Mouse (Mus musculus) embryonic facial prominence, embryonic 10.5 days (tissue): ENCODE measurements around the gene Ptprn2. TPM values are rescaled to one million over a fixed set of nuclear protein-coding genes. Genes with fewer than 3 reads are reported as not detected.

ENCODE experiments used
- DNase-seq: peaks from one replicate; pipeline ENCODE4 v3.0.0-alpha.2; 2017; ENCODE audit warnings: low spot score
- H3K27ac ChIP-seq: fragments of 300-500 bp; sonication (generic); replicated peaks from 2 replicates; pipeline ENCODE4 v1.5.1; 2016; ENCODE audit warnings: mild to moderate bottlenecking
- H3K27me3 ChIP-seq: fragments of 300-500 bp; sonication (generic); replicated peaks from 2 replicates; pipeline ENCODE4 v1.6.1; 2016; ENCODE audit warnings: low read depth, mild to moderate bottlenecking; ENCODE audit not compliant: poor library complexity, severe bottlenecking
- H3K36me3 ChIP-seq: fragments of 300-500 bp; sonication (generic); replicated peaks from 2 replicates; pipeline ENCODE4 v1.6.1; 2016; ENCODE audit warnings: mild to moderate bottlenecking, moderate library complexity
- H3K4me1 ChIP-seq: fragments of 300-500 bp; sonication (generic); 2 replicates; pipeline ENCODE4 v1.6.1; 2016
- H3K4me3 ChIP-seq: fragments of 300-500 bp; sonication (generic); 2 replicates; pipeline ENCODE4 v1.5.1; 2016; ENCODE audit warnings: mild to moderate bottlenecking, moderate library complexity
- H3K9me3 ChIP-seq: fragments of 300-500 bp; sonication (generic); 2 replicates; pipeline ENCODE4 v1.6.1; 2016; ENCODE audit warnings: mild to moderate bottlenecking
- WGBS: fragments of 180-500 bp; shearing (Covaris S2); methylation state at CpG from one replicate; pipeline ENCODE4 v1.1.7; 2016; 5-methylcytosine and 5-hydroxymethylcytosine counted together
- polyA plus RNA-seq: library from polyadenylated mRNA; unstranded; fragments of >200 nt; fragmentation: Nextera tagmentation; extraction: Ambion mirVana; gene quantifications from 2 replicates; pipeline ENCODE4 v1.2.1, GENCODE M21; 2016

Ptprn2 gene
- polyA plus RNA-seq, 1 experiment from 2014 or later = 1.4 TPM

DNA sequence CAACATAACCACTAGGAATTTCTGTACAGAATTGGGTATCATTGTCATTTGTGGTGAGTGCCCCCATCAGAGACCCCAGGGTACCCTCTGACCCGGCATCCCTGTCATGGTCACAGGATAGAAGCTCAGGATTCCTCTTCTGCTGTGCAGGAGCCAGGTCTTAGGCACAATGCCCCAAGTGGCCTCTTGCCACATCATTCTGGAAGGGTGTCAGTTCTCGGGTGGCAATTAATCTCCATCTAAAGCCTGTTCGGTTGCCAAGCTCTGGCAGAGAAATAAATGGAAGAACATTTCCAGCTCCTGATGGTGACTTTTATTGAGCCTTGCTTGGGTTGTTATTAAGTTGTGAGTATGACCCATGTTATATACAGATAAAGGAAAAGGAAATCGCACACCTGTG lies 655.4 kb downstream of the Ptprn2 start:
- Histone ChIP-seq H3K4me3 (no peak overlapping the region), H3K36me3 (peaks cover 8% of the 10 kb centered on the region; the same call in 1 of the 2 replicates), H3K27ac (no peak overlapping the region), H3K4me1 (no peaks in the 10 kb centered on the region), H3K27me3 (no peaks in the 10 kb centered on the region), H3K9me3 (no peaks in the 10 kb centered on the region)
- no peak for DNase-seq
- WGBS = 87% methylated on average over 4 of the region's 4 CpGs

DNA sequence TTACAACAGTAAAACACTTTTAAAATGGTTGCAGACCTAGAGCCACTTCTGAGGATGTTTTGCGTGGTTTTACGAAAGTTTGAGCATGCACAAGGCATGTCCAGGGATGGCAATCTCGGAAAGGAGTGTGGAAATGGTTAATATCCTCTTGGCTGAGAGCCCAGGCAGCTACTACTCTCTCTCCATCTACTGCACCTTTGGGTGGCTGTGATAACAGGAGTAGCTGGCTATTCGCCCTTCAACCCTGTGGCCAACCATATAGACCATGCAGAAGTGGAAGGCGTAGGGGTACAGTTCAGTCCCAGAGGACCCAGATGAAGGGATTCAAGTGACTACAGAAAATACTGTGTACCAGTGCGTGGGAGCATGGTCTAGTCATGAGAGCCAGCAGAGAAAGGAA lies 655.9 kb downstream of the Ptprn2 start:
- Histone ChIP-seq H3K36me3 (peaks cover 8% of the 10 kb centered on the region; the same call in 1 of the 2 replicates), H3K27ac (no peak overlapping the region)

GRCm38 (mm10) chr12:117149176-117149575 lies 663.7 kb downstream of the Ptprn2 start:
- Histone ChIP-seq H3K4me3 (peak overlapping the region; percentile 77; the same call in 1 of the 2 replicates), H3K36me3 (peaks cover 6% of the 10 kb centered on the region; the same call in 1 of the 2 replicates), H3K27ac (no peak overlapping the region), H3K4me1 (peaks cover 42% of the 10 kb centered on the region), H3K27me3 (peaks cover 51% of the 10 kb centered on the region), H3K9me3 (no peaks in the 10 kb centered on the region)
- DNase-seq = peak; percentile 21
- WGBS = 9% methylated on average over 7 of the region's 7 CpGs

More for the DNA sequence above, 655.9 kb downstream of the Ptprn2 start:
- no peaks in the 10 kb centered on the region for H3K9me3 ChIP-seq
- no peak overlapping the region for H3K4me3 ChIP-seq
- no peaks in the 10 kb centered on the region for H3K27me3 ChIP-seq
- DNase-seq = no peak
- H3K4me1 ChIP-seq = no peaks in the 10 kb centered on the region
- WGBS = 91% methylated on average over 6 of the region's 6 CpGs

DNA sequence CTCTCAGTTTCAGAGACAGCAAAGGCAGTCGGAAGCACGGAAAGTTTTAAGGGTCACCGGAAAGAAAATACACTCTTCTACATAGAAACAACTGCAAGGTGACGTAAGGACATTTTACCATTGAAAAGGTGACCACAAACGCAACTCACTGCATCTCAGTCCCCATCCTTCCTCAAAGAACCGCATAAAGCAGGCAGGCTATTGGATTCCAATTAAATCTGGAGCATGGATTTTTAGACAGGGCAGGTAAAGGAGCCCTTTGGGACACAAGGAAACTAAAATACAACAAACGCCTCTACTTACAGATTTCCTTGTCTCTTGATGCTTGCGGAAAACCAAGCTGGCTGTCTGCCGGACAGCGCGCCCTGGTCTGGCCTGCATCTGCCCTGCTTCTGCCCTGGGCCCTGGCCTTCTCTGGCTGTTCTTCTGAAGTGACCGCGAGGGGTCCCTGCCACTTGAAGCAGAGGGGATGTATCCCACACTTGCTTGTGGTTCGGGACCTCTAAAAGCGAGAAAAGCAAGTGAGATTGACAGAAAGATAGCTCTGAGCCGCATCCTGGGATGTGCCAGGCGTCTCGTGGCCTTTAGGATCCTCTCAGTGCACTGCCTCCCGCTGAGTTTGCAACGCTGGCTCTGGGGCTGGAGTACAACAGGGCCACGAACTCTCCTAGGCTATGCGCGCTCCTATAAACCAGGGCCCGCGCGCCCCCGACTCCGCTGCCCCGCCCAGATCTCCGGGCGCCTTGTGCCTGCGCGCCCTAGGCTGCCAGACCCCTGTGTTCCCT lies 665.3 kb downstream of the Ptprn2 start:
- Histone ChIP-seq H3K27ac (peak overlapping the region; percentile 89), H3K4me1 (peaks cover 58% of the 10 kb centered on the region)
- 4% methylated on average over 33 of the region's 33 CpGs for WGBS

GRCm38 (mm10) chr12:117151611-117152010 lies 666.1 kb downstream of the Ptprn2 start:
- Histone ChIP-seq H3K27me3 (peaks cover 75% of the 10 kb centered on the region), H3K27ac (peak overlapping the region; percentile 89), H3K9me3 (no peaks in the 10 kb centered on the region), H3K36me3 (no peaks in the 10 kb centered on the region), H3K4me1 (peaks cover 63% of the 10 kb centered on the region), H3K4me3 (peak overlapping the region; percentile 77)
- DNase-seq = peak; percentile 51
- 4% methylated on average over 7 of the region's 7 CpGs for WGBS

More for the DNA sequence above, 665.3 kb downstream of the Ptprn2 start:
- peak; percentile 67 for DNase-seq
- H3K27me3 ChIP-seq = peaks cover 67% of the 10 kb centered on the region
- H3K36me3 ChIP-seq = peaks cover 1% of the 10 kb centered on the region; the same call in 1 of the 2 replicates
- H3K9me3 ChIP-seq = no peaks in the 10 kb centered on the region
- peak overlapping the region; percentile 77 for H3K4me3 ChIP-seq

DNA sequence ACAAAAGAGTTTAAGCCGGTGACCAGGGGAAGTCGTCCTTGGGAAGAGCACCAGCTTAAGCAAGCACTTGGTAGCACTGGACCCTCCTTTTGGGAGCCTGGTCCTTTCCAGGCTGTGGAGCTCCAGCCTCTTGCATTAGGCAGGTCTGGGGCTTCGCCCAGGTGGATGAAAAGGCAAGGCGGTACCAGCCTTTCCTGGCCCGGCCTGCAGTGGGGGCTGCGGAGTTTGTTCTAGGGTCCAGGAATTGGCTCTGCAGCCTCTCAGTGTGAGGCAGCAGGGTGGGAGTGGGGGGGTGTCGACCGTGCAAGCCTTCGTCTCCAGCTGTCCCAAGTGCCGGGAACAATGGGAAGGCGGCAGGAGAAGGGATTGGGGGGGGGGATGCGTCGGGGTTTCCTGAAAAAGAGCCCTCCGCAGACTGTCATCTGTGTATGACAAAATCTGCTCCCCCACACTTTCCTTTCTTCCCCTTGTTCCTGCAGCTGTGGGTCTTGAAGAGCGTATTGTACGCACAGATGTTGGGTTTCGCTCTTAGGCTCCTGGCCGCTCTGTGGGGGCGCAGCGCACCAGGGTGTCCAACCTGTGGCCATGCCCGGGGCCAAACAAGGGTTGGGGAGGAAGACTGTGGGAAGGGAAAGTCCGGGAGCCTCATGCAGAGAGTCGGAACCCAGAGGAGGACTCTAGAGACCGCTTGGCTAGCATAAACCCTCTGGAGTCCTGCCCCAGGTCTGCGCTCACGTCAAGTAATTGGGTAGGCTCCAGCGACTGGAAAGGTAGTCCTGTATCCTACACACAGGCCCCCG lies 667.0 kb downstream of the Ptprn2 start:
- peaks cover 64% of the 10 kb centered on the region for H3K4me1 ChIP-seq
- peak; percentile 50 for DNase-seq
- 2% methylated on average over 28 of the region's 28 CpGs for WGBS
- no peaks in the 10 kb centered on the region for H3K36me3 ChIP-seq
- H3K9me3 ChIP-seq = no peaks in the 10 kb centered on the region
- peaks cover 85% of the 10 kb centered on the region for H3K27me3 ChIP-seq
- H3K4me3 ChIP-seq = peak overlapping the region; percentile 77
- H3K27ac ChIP-seq = peak overlapping the region; percentile 89

- Histone ChIP-seq H3K27ac (peak overlapping the region; percentile 89), H3K4me1 (peaks cover 67% of the 10 kb centered on the region), H3K4me3 (peak overlapping the region; percentile 77), H3K27me3 (peaks cover 91% of the 10 kb centered on the region), H3K36me3 (no peaks in the 10 kb centered on the region), H3K9me3 (no peaks in the 10 kb centered on the region)
- under 1% methylated on average over 8 of the region's 8 CpGs for WGBS
- no peak for DNase-seq
These were observed 667.6 kb downstream of the Ptprn2 start for GRCm38 (mm10) chr12:117153166-117153480.

DNA sequence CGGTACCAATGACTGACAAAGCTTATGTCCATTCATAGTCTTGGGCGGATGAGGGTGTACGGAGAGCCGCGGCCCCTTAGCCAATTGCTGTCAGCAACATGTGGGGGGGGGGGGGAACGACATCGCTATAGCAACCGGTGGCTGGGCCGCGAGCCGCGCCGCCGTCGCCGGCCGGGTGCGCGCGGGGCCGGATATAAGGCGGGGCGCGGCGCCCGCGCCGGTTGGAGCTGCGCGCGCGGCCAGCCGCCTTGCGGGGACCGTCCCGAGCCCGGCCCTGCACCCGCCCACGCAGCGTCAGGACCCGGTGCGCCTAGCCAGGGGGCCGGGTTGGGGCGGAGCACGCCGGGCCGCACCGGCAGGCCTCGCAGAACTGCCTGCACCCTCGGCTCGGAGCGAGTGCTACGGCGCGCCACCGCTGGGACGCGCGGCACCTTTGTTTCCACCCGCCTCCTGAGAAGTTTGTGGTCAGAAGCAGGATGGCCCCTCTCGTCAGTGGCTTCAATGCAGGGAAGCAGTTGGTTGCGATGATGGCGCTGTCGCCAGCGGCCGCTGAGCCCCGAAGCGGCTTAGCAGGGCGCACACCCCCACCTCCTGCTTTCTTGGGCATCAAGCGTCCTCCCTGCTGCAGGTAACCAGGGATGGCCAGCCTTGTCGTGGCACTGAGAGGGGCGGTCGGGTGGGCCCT lies 668.3 kb downstream of the Ptprn2 start:
- under 1% methylated on average over 73 of the region's 73 CpGs for whole genome bisulfite sequencing
- peak overlapping the region; percentile 89 for H3K27ac ChIP-seq
- H3K27me3 ChIP-seq = peaks cover 97% of the 10 kb centered on the region
- peak; percentile 85 for DNase-seq
- no peaks in the 10 kb centered on the region for H3K36me3 ChIP-seq
- peak overlapping the region; percentile 77 for H3K4me3 ChIP-seq
- peaks cover 74% of the 10 kb centered on the region for H3K4me1 ChIP-seq
- no peaks in the 10 kb centered on the region for H3K9me3 ChIP-seq

- Histone ChIP-seq H3K27me3 (peaks cover 100% of the 10 kb centered on the region), H3K9me3 (no peaks in the 10 kb centered on the region), H3K4me3 (peak overlapping the region; percentile 77), H3K36me3 (peaks cover 5% of the 10 kb centered on the region; the same call in 1 of the 2 replicates), H3K27ac (peak overlapping the region; percentile 89), H3K4me1 (peaks cover 77% of the 10 kb centered on the region)
- WGBS = 2% methylated on average over 27 of the region's 27 CpGs
- DNase-seq = peak; percentile 38
These were observed 669.1 kb downstream of the Ptprn2 start for GRCm38 (mm10) chr12:117154356-117155243.

DNA sequence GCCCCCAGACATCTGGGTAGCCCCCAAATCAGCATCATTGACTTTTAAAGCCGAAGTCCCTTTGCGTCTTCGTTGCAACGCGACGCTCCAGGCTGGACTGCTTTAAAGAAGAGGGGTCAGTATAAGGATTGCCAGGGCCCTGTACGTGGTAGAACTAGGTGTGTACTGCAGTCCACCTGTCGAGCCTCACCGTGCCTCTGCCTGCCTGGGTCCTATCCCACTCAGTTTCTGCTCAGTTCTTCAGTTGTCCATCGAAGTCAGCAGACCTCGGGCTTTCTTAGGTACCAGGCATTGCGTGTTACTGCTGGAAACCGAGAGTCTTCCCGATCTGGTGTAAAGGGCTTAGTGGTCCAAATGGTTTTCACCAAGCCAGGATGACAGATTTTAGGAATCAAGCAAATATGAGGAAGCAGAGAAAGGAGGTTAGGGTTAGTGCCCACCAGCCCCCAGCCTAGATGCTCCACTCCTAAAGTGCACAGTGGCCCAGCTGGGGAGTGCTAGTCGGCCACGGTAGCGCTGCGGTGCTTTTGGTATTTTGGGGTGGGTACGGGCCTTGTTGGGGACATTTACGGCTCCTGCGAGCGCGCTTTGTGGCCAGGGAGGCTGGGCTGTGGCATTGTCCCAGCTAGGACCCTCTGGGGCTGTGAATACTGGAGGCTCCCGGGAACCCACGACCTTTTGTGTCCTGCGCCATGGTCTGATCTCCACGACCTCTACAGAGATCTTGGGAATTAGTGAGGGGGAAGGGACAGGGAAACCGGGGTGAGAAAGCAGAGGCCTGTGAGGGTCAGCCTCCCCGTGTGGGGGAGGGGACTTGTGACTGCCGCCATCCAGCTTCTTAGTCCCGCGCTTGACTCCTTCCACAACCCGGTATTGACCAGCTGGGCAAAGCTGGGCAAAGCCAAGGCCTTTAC lies 670.0 kb downstream of the Ptprn2 start:
- peak; percentile 56 for DNase-seq
- peaks cover 86% of the 10 kb centered on the region for H3K4me1 ChIP-seq
- H3K4me3 ChIP-seq = peak overlapping the region; percentile 77
- H3K27me3 ChIP-seq = peaks cover 100% of the 10 kb centered on the region
- peak overlapping the region; percentile 89 for H3K27ac ChIP-seq
- peaks cover 5% of the 10 kb centered on the region; the same call in 1 of the 2 replicates for H3K36me3 ChIP-seq
- WGBS = under 1% methylated on average over 33 of the region's 33 CpGs
- no peaks in the 10 kb centered on the region for H3K9me3 ChIP-seq

GRCm38 (mm10) chr12:117156256-117156655 lies 670.7 kb downstream of the Ptprn2 start:
- 16% methylated on average over 5 of the region's 5 CpGs for WGBS
- H3K27ac ChIP-seq = peak overlapping the region; percentile 89
- no peaks in the 10 kb centered on the region for H3K9me3 ChIP-seq
- H3K4me1 ChIP-seq = peaks cover 86% of the 10 kb centered on the region
- H3K4me3 ChIP-seq = peak overlapping the region; percentile 77
- peaks cover 5% of the 10 kb centered on the region; the same call in 1 of the 2 replicates for H3K36me3 ChIP-seq
- no peak for DNase-seq
- H3K27me3 ChIP-seq = peaks cover 100% of the 10 kb centered on the region
